Mouse (Mus musculus): ENCODE data around the gene Tmem199. TPM values are rescaled to one million over a fixed set of nuclear protein-coding genes. Genes with fewer than 3 reads are reported as not detected.

The Tmem199 gene
- polyA plus RNA-seq, 1 experiment from 2014 or later = 21.1 TPM

DNA sequence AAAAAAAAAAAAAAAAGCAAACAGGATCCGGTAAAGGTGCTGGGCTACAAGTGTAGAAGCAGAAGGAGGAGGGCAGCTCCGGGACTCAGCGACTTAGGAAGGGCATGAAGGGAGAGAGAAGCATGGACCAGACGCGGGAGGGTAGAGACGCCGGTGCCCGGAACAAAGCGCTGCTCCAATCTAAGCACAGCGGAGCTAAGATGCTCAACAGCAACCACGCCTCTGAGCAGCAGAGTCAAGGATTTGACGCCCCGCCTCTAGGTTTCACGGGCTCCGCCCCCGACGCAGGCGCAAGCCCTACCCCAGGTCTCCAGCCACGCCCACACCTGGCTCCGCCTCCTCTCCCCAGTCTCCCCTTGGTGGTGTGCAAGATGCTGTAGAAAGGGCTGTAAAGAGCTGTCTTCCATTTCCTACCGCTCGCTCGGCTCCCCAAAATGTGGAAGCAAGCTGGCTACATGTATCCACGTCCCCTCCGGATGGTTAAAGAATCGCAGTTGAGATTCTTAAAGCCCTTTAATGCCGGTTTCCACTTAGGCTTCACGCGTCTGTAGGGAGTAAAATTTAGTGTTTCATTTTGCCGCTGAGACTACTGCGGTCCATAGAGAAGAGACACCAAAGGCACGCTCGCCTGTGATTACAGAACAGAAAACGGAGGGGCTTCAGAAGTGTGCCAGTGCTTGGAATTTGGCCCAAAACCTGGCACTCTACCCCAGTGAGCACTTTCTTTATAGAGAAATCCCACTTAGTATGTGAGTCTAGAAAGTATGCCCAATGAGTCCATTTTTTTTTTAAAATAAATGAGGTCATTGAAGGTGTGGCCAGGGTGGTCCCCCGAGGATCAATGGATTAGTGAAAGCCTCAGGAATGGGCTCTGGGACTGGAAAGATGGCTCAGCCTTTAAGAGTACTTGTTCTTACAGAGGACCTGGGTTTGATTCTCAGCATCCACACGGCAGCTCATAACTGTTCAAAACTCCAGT is 14.1 kb downstream of the Tmem199 start, which contains the start of gene Sarm1:
Gene Sarm1 (minus strand): TSS at position 211 of the 979 bp plus-strand sequence.
- peaks cover 28% of the 10 kb centered on the region for H3K27me3 ChIP-seq (ENCODE audit: insufficient read depth, low read length)
- WGBS (ENCODE audit: insufficient replicate concordance) = 3% methylated on average over 36 of the region's 36 CpGs
- H3K4me2 ChIP-seq (ENCODE audit: low read depth, low read length) = peak within 1 kb of the TSS; percentile 78
- peak within 1 kb of the TSS; percentile 86 for H3K27ac ChIP-seq (ENCODE audit: low read depth)
- ATAC-seq (peak; percentile 76), DNase-seq (peak; percentile 96)
- H3K36me3 ChIP-seq (replicated peaks; ENCODE audit: insufficient read depth, low read length) = no peaks in the 10 kb centered on the region
- peak within 1 kb of the TSS; percentile 53 for H3K4me3 ChIP-seq (ENCODE audit: low read depth, low read length)
- H3K9ac ChIP-seq (replicated peaks) = peak within 1 kb of the TSS; percentile 26; the same call in 1 of the 2 replicates
- TF ChIP-seq EP300 (IDR thresholded peaks at IDR 0.05; ENCODE audit: low read depth) (no peak), CTCF (IDR thresholded peaks at IDR 0.05; ENCODE audit: low read depth) (no peak)
- peaks cover 20% of the 10 kb centered on the region for H3K4me1 ChIP-seq (ENCODE audit: insufficient read depth)
- no peaks in the 10 kb centered on the region for H3K9me3 ChIP-seq (ENCODE audit: low read length)

GRCm38 (mm10) chr11:78497071-78497541 is 14.9 kb downstream of the Tmem199 start:
- peaks cover 18% of the 10 kb centered on the region for H3K4me1 ChIP-seq (ENCODE audit: insufficient read depth)
- no peaks in the 10 kb centered on the region for H3K9me3 ChIP-seq (ENCODE audit: low read length)
- H3K4me2 ChIP-seq (ENCODE audit: low read depth, low read length) = peak overlapping the region; percentile 78
- TF ChIP-seq CTCF (IDR thresholded peaks at IDR 0.05; ENCODE audit: low read depth) = no peak
- no peak for TF ChIP-seq EP300 (IDR thresholded peaks at IDR 0.05; ENCODE audit: low read depth)
- ATAC-seq (no peak), DNase-seq (peak; percentile 31)
- no peak overlapping the region for H3K9ac ChIP-seq (replicated peaks)
- WGBS (ENCODE audit: insufficient replicate concordance) = 1% methylated on average over 44 of the region's 44 CpGs
- H3K4me3 ChIP-seq (ENCODE audit: low read depth, low read length) = peak overlapping the region; percentile 51
- peaks cover 28% of the 10 kb centered on the region for H3K27me3 ChIP-seq (ENCODE audit: insufficient read depth, low read length)
- H3K36me3 ChIP-seq (replicated peaks; ENCODE audit: insufficient read depth, low read length) = no peaks in the 10 kb centered on the region
- no peak overlapping the region for H3K27ac ChIP-seq (ENCODE audit: low read depth)

GRCm38 (mm10) chr11:78495904-78496303 is 16.1 kb downstream of the Tmem199 start:
- DNase-seq (peak; percentile 55), ATAC-seq (no peak)
- no peaks in the 10 kb centered on the region for H3K9me3 ChIP-seq (ENCODE audit: low read length)
- H3K9ac ChIP-seq (replicated peaks) = no peak overlapping the region
- peaks cover 17% of the 10 kb centered on the region for H3K4me1 ChIP-seq (ENCODE audit: insufficient read depth)
- WGBS (ENCODE audit: insufficient replicate concordance) = 2% methylated on average over 6 of the region's 6 CpGs
- H3K27ac ChIP-seq (ENCODE audit: low read depth) = no peak overlapping the region
- H3K27me3 ChIP-seq (ENCODE audit: insufficient read depth, low read length) = peaks cover 38% of the 10 kb centered on the region
- no peak overlapping the region for H3K4me2 ChIP-seq (ENCODE audit: low read depth, low read length)
- TF ChIP-seq EP300 (IDR thresholded peaks at IDR 0.05; ENCODE audit: low read depth) (no peak), CTCF (IDR thresholded peaks at IDR 0.05; ENCODE audit: low read depth) (no peak)
- H3K4me3 ChIP-seq (ENCODE audit: low read depth, low read length) = no peak overlapping the region
- no peaks in the 10 kb centered on the region for H3K36me3 ChIP-seq (replicated peaks; ENCODE audit: insufficient read depth, low read length)

- DNase-seq (peak; percentile 36), ATAC-seq (peak; percentile 33; the same call in 1 of the 2 replicates)
- Histone ChIP-seq H3K4me2 (ENCODE audit: low read depth, low read length) (peak overlapping the region; percentile 48), H3K4me3 (ENCODE audit: low read depth, low read length) (peak overlapping the region; percentile 24; the same call in 1 of the 2 replicates), H3K36me3 (replicated peaks; ENCODE audit: insufficient read depth, low read length) (no peaks in the 10 kb centered on the region), H3K4me1 (ENCODE audit: insufficient read depth) (no peaks in the 10 kb centered on the region), H3K9me3 (ENCODE audit: low read length) (no peaks in the 10 kb centered on the region), H3K9ac (replicated peaks) (no peak overlapping the region), H3K27ac (ENCODE audit: low read depth) (no peak overlapping the region), H3K27me3 (ENCODE audit: insufficient read depth, low read length) (peaks cover 60% of the 10 kb centered on the region)
- TF ChIP-seq CTCF (IDR thresholded peaks at IDR 0.05; ENCODE audit: low read depth) (peak; percentile 43), EP300 (IDR thresholded peaks at IDR 0.05; ENCODE audit: low read depth) (no peak)
- 10% methylated on average over 41 of the region's 48 CpGs for WGBS (ENCODE audit: insufficient replicate concordance)
These were observed 21.2 kb downstream of the Tmem199 start for GRCm38 (mm10) chr11:78490781-78491241.

- Histone ChIP-seq H3K4me2 (ENCODE audit: low read depth, low read length) (no peak overlapping the region), H3K4me1 (ENCODE audit: insufficient read depth) (no peaks in the 10 kb centered on the region), H3K36me3 (replicated peaks; ENCODE audit: insufficient read depth, low read length) (no peaks in the 10 kb centered on the region), H3K27me3 (ENCODE audit: insufficient read depth, low read length) (peaks cover 52% of the 10 kb centered on the region), H3K9me3 (ENCODE audit: low read length) (no peaks in the 10 kb centered on the region), H3K4me3 (ENCODE audit: low read depth, low read length) (no peak overlapping the region), H3K9ac (replicated peaks) (no peak overlapping the region), H3K27ac (ENCODE audit: low read depth) (no peak overlapping the region)
- DNase-seq (peak; percentile 81), ATAC-seq (peak; percentile 17; the same call in 1 of the 2 replicates)
- TF ChIP-seq EP300 (IDR thresholded peaks at IDR 0.05; ENCODE audit: low read depth) (no peak), CTCF (IDR thresholded peaks at IDR 0.05; ENCODE audit: low read depth) (peak; percentile 90)
- WGBS (ENCODE audit: insufficient replicate concordance) = under 1% methylated on average over 8 of the region's 8 CpGs
These were observed 23.8 kb downstream of the Tmem199 start for GRCm38 (mm10) chr11:78488168-78488567.

DNA sequence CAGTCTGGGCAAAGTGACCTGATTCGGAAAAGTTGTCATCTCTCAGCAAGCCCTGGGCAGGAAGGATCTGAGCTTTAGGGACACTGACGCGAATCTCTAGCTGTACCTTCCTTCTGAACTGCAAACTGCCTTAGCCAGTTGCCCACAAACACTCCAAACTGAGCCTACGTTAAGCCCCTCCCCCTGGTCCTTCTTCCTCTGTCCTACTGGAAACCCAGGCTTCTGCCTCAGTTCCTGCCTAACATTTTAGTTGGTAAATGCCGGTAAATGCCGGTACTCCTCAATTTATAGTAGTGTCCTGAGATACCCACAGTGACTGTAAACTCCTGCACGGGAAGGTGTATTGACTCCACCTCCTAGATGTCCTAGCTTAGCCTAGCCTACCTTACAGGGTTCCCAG is 28.3 kb downstream of the Tmem199 start:
- peaks cover 20% of the 10 kb centered on the region for H3K27me3 ChIP-seq (ENCODE audit: insufficient read depth, low read length)
- TF ChIP-seq CTCF (IDR thresholded peaks at IDR 0.05; ENCODE audit: low read depth) (no peak), EP300 (IDR thresholded peaks at IDR 0.05; ENCODE audit: low read depth) (no peak)

More for the DNA sequence above, 28.3 kb downstream of the Tmem199 start:
- Histone ChIP-seq H3K4me2 (ENCODE audit: low read depth, low read length) (no peak overlapping the region), H3K4me1 (ENCODE audit: insufficient read depth) (no peaks in the 10 kb centered on the region), H3K27ac (ENCODE audit: low read depth) (no peak overlapping the region), H3K36me3 (replicated peaks; ENCODE audit: insufficient read depth, low read length) (no peaks in the 10 kb centered on the region), H3K4me3 (ENCODE audit: low read depth, low read length) (no peak overlapping the region), H3K9ac (replicated peaks) (no peak overlapping the region), H3K9me3 (ENCODE audit: low read length) (no peaks in the 10 kb centered on the region)
- DNase-seq = no peak
- 38% methylated on average over 7 of the region's 7 CpGs for WGBS (ENCODE audit: insufficient replicate concordance)
- ATAC-seq = no peak

Data from liver, postnatal 0 days (tissue).